Mouse (Mus musculus) liver, postnatal 0 days (tissue): ENCODE data around the gene Car5a. TPM values are rescaled to one million over a fixed set of nuclear protein-coding genes. Genes with fewer than 3 reads are reported as not detected.

Experiments
- ATAC-seq: fragments of 200-750 bp; cut with Nextera tagmentation; 2 replicates; pipeline ENCODE4 v1.8.0; 2017; ENCODE audit warnings: mild to moderate bottlenecking, moderate library complexity
- DNase-seq: peaks from one replicate; pipeline ENCODE4 v3.0.0-alpha.2; 2016
- H3K27ac ChIP-seq: fragments of 300-500 bp; sonication (generic); 2 replicates; pipeline ENCODE4 v1.5.1; 2014; ENCODE audit warnings: antibody characterized with exemption, moderate library complexity, mild to moderate bottlenecking, low read depth
- H3K27me3 ChIP-seq: fragments of 300-500 bp; sonication (generic); 2 replicates; pipeline ENCODE4 v1.6.1; 2014; ENCODE audit warnings: low read length, control low read depth, mixed read lengths; ENCODE audit not compliant: insufficient read depth
- H3K36me3 ChIP-seq: fragments of 300-500 bp; sonication (generic); replicated peaks from 2 replicates; pipeline ENCODE4 v1.6.1; 2014; ENCODE audit warnings: mild to moderate bottlenecking, control low read depth, low read length, moderate library complexity, mixed read lengths; ENCODE audit not compliant: insufficient read depth
- H3K4me1 ChIP-seq: fragments of 300-500 bp; sonication (generic); 2 replicates; pipeline ENCODE4 v1.6.1; 2014; ENCODE audit warnings: antibody characterized with exemption, mild to moderate bottlenecking, control low read depth; ENCODE audit not compliant: insufficient read depth
- H3K4me2 ChIP-seq: fragments of 300-500 bp; sonication (generic); 2 replicates; pipeline ENCODE4 v1.6.1; 2014; ENCODE audit warnings: low read depth, mild to moderate bottlenecking, low read length, moderate library complexity, mixed read lengths
- H3K4me3 ChIP-seq: fragments of 300-500 bp; sonication (generic); 2 replicates; pipeline ENCODE4 v1.5.1; 2014; ENCODE audit warnings: low read depth, low read length
- H3K9ac ChIP-seq: fragments of 300-500 bp; sonication (generic); replicated peaks from 2 replicates; pipeline ENCODE4 v1.6.1; 2014; ENCODE audit warnings: mild to moderate bottlenecking, moderate library complexity
- H3K9me3 ChIP-seq: fragments of 300-500 bp; sonication (generic); 2 replicates; pipeline ENCODE4 v1.6.1; 2016; ENCODE audit warnings: mild to moderate bottlenecking, control low read depth, low read length, mixed read lengths
- CTCF ChIP-seq: sonication (generic); IDR thresholded peaks from 2 replicates; pipeline ENCODE4 v1.5.1; 2016; ENCODE audit warnings: antibody characterized with exemption, low read depth
- EP300 ChIP-seq: IDR thresholded peaks from 2 replicates; pipeline ENCODE4 v1.6.1; 2016; ENCODE audit warnings: antibody characterized with exemption, low read depth, mild to moderate bottlenecking
- WGBS: fragments of 180-500 bp; shearing (Covaris S2); extraction: QIAGEN DNeasy Blood & Tissue Kit; methylation state at CpG from one replicate; pipeline ENCODE4 v1.1.7; 2014; ENCODE audit not compliant: insufficient replicate concordance; 5-methylcytosine and 5-hydroxymethylcytosine counted together
- polyA plus RNA-seq: library from polyadenylated mRNA; unstranded; fragments of >200 nt; fragmentation: Nextera tagmentation; extraction: Ambion mirVana; gene quantifications from 2 replicates; pipeline ENCODE4 v1.2.1, GENCODE M21; 2015

The Car5a gene
- polyA plus RNA-seq, 1 experiment from 2014 or later: 9.6 TPM

- Histone ChIP-seq H3K4me2 (no peak overlapping the region), H3K36me3 (peaks cover 18% of the 10 kb centered on the region), H3K27ac (no peak overlapping the region), H3K9ac (no peak overlapping the region), H3K4me1 (peaks cover 15% of the 10 kb centered on the region), H3K4me3 (no peak overlapping the region), H3K27me3 (no peaks in the 10 kb centered on the region), H3K9me3 (no peaks in the 10 kb centered on the region)
- 82% methylated on average over 8 of the region's 8 CpGs for WGBS
- DNase-seq (no peak), ATAC-seq (no peak)
- no peak for TF ChIP-seq CTCF
- TF ChIP-seq EP300: no peak
These were observed 25.5 kb upstream of the Car5a start for GRCm38 (mm10) chr8:121970225-121970624.

- H3K9ac ChIP-seq: no peak overlapping the region
- no peak overlapping the region for H3K4me2 ChIP-seq
- DNase-seq: no peak
- H3K4me1 ChIP-seq: peaks cover 15% of the 10 kb centered on the region
- ATAC-seq: no peak
- no peaks in the 10 kb centered on the region for H3K27me3 ChIP-seq
- TF ChIP-seq EP300 (no peak), CTCF (no peak)
- no peaks in the 10 kb centered on the region for H3K9me3 ChIP-seq
- peaks cover 6% of the 10 kb centered on the region for H3K36me3 ChIP-seq
- WGBS: 50% methylated on average over 4 of the region's 4 CpGs
- H3K27ac ChIP-seq: no peak overlapping the region
- no peak overlapping the region for H3K4me3 ChIP-seq
These were observed 23.8 kb upstream of the Car5a start for GRCm38 (mm10) chr8:121968542-121968941.

DNA sequence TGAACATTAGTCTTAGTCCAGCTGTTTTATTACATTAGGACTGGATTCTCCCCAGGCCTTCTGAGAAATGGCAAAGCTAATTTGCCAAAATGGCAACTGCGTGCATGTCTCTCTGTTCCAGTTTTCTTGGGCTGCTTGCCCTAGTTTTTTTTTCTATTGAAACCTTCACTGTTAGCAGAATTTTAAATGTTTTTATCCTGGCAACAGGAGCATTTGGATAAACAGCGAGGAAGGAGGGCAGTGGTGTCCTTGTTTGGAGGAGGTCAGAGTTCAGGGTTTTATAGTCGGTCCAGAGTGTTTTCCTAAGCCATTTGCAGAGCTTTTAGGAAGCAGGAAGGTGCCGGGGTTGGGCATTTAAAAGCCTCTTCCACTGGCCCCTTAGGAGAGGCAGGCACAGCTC lies 23.3 kb upstream of the Car5a start:
- Histone ChIP-seq H3K27ac (no peak overlapping the region), H3K36me3 (peaks cover 6% of the 10 kb centered on the region), H3K4me2 (no peak overlapping the region), H3K27me3 (no peaks in the 10 kb centered on the region), H3K9me3 (no peaks in the 10 kb centered on the region), H3K9ac (0 out of 2 replicates have a peak overlapping the region, but pooled peaks have one; percentile 27), H3K4me1 (peaks cover 15% of the 10 kb centered on the region), H3K4me3 (no peak overlapping the region)
- no peak for DNase-seq
- WGBS: 48% methylated on average over 4 of the region's 4 CpGs
- no peak for ATAC-seq
- TF ChIP-seq CTCF (no peak), EP300 (no peak)

DNA sequence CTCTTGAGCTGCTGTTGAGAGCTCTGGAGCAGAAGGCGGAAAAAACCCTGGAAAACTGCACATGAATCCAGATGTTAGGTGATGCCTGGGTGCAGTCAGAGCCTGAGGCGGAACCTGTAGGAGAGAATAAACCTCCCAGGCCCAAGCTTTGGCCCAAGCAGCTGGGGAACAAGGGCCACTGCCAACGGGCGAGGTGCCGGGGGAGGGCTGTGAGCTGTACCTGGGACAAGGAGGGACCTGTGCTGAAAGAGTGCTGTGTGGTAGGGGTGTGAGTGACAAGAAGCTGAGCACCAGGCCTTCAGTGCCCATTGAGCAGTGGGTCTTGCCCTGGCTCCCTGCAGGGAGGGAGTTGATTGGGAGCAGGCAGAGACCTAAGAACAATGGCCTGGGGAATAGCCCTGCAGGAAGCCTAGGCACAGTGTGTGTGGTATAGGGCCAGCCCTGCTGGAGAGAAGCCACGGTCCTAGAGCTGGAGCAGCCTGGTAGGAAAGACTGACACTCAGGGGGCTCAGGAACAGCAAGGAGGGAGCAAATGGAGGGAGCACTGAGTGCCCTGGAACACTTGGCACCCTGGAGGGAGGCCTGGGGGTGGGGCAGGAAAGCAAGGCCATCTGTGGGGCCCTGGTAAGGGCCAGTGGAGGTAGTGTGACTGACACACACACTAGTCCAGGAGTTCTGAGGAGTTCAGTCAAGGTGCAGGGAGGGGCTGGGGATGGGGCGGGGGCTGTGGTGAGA lies 22.2 kb upstream of the Car5a start:
- no peak overlapping the region for H3K4me3 ChIP-seq
- H3K4me1 ChIP-seq: peaks cover 15% of the 10 kb centered on the region
- no peak overlapping the region for H3K27ac ChIP-seq
- no peaks in the 10 kb centered on the region for H3K9me3 ChIP-seq
- no peak overlapping the region for H3K4me2 ChIP-seq
- 78% methylated on average over 7 of the region's 7 CpGs for WGBS
- no peaks in the 10 kb centered on the region for H3K27me3 ChIP-seq
- ATAC-seq (no peak), DNase-seq (no peak)
- no peak for TF ChIP-seq CTCF
- no peak for TF ChIP-seq EP300
- peaks cover 6% of the 10 kb centered on the region for H3K36me3 ChIP-seq
- H3K9ac ChIP-seq: 0 out of 2 replicates have a peak overlapping the region, but pooled peaks have one; percentile 26

GRCm38 (mm10) chr8:121966110-121966509 lies 21.4 kb upstream of the Car5a start:
- no peak overlapping the region for H3K9ac ChIP-seq
- no peak overlapping the region for H3K27ac ChIP-seq
- ATAC-seq (no peak), DNase-seq (no peak)
- no peak overlapping the region for H3K4me2 ChIP-seq
- H3K4me3 ChIP-seq: no peak overlapping the region
- peaks cover 15% of the 10 kb centered on the region for H3K4me1 ChIP-seq
- WGBS: 76% methylated on average over 5 of the region's 5 CpGs
- peaks cover 6% of the 10 kb centered on the region for H3K36me3 ChIP-seq
- no peaks in the 10 kb centered on the region for H3K27me3 ChIP-seq
- no peaks in the 10 kb centered on the region for H3K9me3 ChIP-seq
- TF ChIP-seq CTCF (no peak), EP300 (no peak)

DNA sequence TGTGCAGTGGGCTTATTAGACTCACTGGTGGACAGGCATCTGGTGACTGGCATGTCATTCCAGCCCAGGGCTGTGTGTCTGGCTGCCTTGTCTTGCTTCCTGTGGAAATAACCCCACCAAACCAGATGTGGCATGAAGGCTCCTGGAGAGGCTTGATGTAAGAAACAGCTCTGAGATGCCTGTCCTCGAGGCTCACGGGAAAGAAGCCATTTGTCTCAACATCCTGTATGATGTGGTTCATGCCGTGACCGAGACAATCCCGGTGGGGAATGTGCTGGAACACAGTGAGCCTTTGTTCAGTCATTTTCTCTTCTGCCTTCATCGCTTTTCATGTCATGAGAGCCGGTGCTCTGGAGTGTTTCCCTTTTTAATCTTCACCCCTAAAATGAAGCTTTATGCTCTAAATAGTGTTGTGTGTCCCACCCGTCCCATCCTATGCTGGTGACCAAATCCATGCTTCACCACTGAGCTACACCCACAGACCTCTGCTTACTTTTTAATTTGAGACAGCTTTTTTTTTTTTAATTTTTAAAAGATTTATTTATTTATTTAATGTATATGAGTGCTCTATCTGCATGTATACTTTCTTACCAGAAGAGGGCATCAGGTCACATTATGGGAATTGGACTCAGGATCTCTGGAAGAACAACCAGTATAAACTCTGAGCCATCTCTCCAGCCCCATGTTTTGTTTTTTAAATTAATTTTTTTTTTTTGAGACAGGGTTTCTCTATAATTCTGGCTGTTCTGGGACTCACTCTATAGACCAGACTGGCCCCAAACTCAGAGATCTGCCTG lies 20.2 kb upstream of the Car5a start:
- no peak for TF ChIP-seq EP300
- 0 out of 2 replicates have a peak, but pooled peaks have one; percentile 9 for TF ChIP-seq CTCF
- Histone ChIP-seq H3K27me3 (no peaks in the 10 kb centered on the region), H3K27ac (no peak overlapping the region), H3K4me3 (no peak overlapping the region), H3K9ac (no peak overlapping the region), H3K9me3 (no peaks in the 10 kb centered on the region), H3K4me2 (no peak overlapping the region), H3K4me1 (peaks cover 15% of the 10 kb centered on the region), H3K36me3 (no peaks in the 10 kb centered on the region)
- DNase-seq: no peak
- no peak for ATAC-seq
- 84% methylated on average over 8 of the region's 8 CpGs for WGBS
